Mouse (Mus musculus) CD4-positive helper T cell, adult 2 months (primary cell): ENCODE results near the gene Pde8a.
A peak's percentile ranks its signal among the peaks of the same experiment; 100 is the strongest.

Experiments used
- DNase-seq: peaks from one replicate; pipeline ENCODE4 v3.0.0-alpha.2; 2012; ENCODE audit warnings: low read depth, missing footprints, low spot score

Pde8a gene

DNA sequence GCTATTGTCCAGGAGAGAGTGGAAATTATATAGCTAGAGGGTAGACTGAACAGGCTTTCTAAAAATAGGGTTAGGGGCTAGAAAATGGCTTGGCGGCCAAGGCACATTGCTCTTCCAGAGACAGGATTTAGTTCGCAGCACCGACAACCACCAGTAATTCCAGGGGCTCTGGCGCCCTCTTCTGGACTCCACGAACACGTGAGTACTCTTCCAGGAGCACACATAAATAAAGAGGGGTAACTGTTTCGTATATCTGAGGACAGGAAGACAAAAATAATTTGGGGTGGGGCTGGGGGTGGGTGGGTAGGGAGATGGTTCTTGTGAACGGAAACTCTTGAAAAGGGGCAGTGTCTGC lies 123.0 kb downstream of the Pde8a start:
- DNase-seq, result peak; percentile 34

DNA sequence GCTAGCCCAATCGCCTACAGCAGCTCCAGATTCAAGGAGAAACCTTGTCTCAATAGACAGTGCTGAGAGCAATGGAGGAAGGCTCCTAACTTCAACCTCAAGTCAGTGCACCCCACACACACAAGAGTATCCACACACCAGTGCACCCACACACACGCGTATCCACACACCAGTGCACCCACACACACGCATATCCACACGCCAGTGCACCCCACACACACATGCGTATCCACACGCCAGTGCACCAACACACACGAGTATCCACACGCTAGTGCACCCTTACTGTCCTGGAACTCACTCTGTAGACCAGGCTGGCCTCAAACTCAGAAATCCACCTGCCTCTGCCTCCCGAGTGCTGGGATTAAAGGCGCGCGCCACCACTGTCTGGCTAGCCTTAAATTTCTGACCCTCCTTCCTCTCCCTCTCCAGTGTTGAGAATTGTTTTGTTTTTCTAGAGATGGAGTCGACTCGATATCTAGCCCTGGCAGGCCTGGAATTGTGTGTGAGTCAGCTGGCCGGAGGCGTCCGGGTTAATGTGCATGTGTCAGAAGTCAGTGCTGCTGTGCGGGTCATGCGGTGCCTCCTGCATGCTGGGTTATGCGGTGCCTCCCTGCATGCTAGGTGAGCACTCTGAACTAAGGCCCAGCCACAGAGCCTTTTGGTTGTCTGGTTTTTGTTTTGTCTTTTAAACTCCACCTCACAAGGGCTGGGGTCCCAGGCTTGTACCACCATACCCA lies 124.6 kb downstream of the Pde8a start:
- no peak for DNase-seq

DNA sequence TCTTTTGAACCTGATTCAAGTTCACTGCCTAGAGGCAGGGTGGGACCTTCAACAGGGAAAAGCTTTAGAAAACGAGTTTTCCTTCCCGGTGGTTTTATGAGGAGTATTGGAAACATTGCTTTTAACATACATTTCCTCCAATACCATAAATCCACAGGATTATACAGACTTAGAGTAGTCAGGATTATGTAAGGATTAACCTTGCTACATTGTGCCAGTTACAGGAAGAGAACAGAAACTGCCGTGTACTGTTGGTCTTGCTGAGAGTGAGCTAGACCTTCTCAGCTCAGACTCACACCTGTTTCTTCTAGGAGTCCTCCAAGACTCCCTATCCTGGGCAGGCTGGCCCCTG lies 125.1 kb downstream of the Pde8a start:
- DNase-seq, result no peak

DNA sequence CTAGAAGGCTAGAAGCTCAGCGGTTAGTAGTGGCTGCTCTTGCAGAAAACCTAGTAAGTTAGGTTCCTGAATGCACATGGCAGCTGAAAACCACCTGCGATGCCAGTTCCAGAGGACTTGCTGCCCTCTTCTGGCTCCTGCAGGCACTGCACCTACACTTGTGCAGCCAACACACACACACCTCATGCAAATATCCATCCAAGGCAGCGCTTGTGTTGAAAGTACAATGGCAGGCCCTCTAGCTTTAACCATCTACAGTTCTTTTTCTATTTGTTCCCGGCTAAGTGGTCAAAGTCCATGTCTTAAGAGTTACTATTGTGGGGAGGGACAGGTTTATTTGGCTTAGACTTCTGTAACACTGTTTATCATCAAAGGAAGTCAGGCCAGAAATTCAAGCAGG lies 126.4 kb downstream of the Pde8a start:
- DNase-seq, result peak; percentile 70

DNA sequence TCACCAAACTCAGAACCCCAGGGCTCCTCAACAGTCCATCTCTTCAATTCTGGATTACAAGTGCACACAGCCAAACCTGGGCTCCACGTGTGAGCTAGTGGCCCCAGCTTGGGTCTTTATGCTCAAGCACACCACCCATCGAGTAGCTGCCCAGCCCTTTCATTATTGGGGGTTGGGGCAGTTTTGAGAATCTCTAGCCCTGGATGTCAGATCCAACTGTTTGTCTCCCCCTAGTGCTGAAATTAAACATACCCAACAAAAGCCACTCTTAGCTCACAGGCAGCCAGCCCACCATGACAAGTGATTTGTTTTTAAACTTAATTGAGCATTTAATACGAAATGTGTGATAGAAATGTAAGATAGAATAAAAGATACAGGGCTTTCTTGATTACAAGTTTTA lies 128.2 kb downstream of the Pde8a start:
- peak; percentile 47 for DNase-seq

- DNase-seq, result no peak
These were observed 129.1 kb downstream of the Pde8a start for GRCm38 (mm10) chr7:81342356-81343094.

- peak; percentile 23 for DNase-seq
These were observed 129.9 kb downstream of the Pde8a start for GRCm38 (mm10) chr7:81343316-81343715.

DNA sequence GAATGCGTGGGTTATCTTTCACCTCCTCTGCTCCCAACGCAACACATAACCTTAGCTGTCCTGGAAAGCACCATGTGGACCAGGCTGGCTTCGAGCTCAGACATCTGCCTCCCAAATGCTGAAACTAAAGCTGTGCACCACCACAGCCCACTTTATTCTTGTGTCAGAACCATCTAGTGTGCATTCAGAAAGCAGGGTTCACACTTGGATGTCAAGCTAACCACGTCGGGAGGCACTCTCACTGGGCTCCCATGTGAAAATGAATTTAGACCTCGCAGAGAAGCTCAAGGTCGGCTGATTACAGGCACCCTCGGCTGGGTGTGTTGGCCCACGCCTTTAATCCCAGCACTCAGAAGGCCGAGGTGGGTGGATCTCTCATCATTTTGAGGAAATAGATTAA lies 130.4 kb downstream of the Pde8a start:
- peak; percentile 30 for DNase-seq

DNA sequence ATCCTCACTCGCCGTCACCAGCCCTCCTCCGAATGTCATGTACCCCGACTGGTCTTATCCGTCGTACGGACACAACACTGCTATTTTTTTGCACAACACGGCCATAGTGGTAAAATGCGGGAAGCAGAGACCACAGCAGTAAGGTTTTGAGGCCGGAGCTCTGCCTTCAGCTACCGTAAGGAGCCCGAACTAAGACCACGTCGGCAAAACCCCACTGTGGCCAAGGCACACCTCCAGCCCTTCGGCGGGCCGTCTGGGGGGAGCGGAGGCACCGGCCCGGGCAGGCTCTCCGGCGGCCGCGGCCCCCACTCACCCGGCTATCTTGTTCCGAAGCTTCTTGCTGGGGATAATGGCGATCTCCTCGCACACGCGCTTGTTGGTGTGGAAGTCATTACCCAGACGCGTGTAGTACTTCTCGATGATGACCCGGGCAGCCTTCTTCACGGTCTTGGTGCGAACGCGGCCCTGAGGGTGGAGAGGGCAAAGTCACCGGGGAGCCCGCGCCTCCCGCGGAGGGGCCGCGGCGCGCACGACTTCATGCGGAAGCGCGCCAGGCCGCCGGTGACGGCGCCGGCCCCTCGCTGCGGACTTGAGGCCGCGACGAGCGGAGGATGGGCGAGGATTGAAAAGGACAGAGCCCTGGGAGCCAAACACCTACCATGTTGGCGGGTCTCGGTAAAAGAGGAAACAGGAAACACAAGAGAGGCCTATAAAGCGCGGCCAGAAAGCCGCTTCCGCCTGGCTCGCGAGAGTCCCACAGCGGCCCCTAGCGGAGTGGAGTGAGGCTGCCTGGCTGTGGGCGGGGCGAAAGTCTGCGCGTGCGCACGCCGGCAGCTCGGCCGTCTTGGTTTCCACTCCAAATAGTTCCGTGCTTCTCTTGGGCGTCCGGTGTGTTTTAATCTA lies 131.4 kb downstream of the Pde8a start, which contains the start of gene Rps17:
Rps17 (minus strand) TSS at position 711 of the 903 bp plus-strand sequence.
- peak; percentile 97 for DNase-seq

DNA sequence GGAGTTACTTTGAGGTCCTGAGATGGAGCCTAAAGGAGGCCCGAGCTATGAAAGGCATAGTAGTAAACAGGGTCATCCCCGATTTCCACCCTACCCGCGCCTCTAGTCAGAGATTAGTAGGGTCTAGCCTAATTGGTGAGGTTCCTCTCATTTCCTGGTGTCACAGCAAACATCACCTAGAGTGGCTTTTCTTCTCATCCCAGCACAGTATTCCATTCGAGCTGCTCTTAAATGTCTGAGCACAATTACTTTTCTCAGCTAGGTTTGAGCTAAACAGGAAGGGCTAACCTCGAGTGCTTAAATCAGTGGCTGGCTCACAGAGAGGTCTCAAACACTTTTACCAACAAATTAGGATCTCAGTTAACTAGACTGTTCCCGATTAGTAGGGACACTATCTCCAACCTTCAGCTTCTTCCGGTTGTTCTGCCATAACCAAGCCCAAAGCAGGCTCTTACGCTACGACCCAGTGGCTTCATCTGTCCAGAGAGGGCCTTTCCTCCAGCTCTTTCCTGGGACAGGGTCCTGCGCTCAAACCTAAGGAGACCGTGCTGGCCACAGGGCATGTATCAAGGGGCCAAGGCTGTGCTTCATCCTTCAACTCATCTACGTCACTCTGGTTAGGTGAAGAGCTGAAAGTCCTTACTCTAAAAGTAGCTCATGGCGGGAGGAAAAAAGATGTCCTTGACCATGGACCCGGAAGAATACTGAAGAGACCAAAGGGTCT lies 132.2 kb downstream of the Pde8a start:
- DNase-seq, result no peak

DNA sequence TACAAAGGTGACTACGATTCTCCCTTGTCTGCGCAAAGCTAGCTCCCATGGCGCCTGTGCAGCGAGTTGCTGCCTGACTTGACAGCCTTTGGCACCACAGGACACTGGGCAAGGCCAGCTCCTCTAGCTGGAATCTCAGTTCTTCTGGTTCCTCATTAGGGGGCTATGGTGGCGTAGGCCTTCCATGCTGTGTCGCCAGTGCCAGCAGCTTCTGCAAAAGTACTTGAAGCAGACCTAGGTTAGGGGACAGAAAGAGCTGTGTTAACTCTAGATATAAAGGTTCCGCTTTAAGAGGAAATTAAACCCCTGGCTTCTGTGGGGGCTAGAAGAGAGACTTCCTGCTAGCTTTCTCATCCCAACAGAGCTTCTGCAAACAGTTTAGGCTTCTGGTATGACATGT lies 134.8 kb downstream of the Pde8a start:
- no peak for DNase-seq

- no peak for DNase-seq
These were observed 138.4 kb downstream of the Pde8a start for GRCm38 (mm10) chr7:81351826-81352225.

GRCm38 (mm10) chr7:81355746-81356145 lies 142.3 kb downstream of the Pde8a start:
- DNase-seq, result no peak

DNA sequence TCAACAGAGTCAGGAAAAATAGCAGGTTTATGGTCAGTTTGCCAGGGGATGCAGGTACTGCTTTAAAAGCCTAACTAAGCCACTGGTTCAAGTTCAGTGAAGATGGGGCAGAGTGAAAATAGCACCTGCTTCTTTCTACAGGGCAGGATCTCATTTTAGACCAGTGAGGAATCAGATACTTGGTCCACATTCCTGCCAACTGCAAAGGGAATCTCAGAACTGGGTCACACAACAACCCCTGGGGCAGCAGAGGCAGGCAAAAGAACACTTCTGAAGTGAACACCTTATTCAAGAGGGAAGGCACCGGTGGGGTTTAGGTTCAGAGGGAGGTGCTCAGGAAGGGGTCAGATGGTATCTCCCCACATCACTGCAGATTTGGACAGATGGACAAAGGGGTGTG lies 143.0 kb downstream of the Pde8a start:
- DNase-seq, result no peak

DNA sequence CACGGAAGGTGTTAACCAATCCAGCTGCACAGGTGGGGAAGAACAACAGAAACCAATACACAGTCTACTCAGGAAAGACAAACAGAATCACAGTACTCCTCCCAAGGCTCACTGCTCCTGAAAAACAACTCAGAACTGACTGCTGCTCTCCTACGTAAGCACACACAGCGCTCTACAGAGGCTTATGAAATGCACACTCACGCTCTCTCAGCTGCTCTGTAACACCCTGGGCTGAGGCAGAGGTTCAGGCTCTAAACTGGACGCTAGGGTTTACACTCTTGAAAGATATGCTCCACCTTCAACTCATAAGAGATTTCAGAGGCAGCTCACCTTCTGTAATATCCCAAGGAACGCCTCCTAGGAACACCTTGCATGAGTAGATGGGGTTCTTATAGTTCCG lies 143.6 kb downstream of the Pde8a start:
- no peak for DNase-seq

DNA sequence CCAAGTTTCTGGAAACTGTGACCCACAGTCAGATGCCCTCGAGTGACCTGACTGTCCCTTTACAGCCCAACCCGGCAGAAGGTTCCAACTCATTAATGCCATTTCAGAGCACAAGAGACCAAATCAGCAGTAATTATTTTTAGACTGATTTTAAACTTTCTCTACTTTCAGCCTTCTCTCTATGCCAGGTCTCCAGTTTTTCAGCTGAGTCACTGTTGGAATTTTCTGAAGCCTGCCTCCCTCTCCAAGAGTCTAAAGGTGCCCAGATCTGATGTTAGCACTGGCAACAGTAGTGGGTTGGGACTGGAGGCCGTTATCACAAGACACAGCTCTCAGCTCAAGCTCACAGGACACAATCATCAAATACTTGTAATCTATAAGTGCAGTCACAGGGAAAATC lies 154.6 kb downstream of the Pde8a start:
- no peak for DNase-seq

DNA sequence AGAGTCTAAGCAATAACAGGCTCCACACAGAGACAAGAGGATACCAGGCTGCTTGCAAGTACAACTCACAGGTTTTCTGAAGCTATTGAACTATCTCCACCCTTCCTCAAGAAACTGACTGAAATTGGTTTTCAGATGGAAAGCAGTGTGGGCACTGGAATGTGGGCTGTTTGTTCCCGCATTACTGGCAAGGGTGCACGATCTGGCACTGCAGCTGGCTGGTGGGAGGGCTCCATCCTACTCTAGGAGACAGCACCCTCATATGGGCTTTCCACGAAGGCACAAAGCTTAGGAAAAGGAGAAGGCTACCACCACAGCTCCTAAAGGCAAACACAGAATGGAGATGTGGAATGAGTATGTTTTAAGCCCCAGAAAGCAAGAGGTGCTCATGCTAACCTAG lies 156.3 kb downstream of the Pde8a start:
- no peak for DNase-seq

DNA sequence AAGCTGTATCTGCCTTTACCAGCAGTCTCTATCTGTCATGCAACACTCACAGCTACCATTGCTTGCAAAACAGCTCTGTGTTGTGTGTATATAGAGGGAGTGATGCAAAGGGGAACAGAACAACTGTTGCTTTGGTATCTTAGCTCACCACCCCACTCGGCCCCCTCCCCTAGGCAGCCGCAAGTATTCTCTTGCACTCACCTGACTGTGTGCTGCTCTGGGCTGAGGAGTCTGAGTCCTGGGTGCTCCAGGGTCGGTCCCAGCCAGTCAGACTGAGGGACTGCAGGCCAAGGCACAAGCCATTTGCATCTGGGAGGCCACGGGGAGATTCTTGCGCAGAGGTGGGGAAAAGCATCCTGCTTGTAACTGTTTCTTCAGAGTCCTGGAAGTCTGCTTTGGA lies 158.4 kb downstream of the Pde8a start:
- DNase-seq, result no peak

DNA sequence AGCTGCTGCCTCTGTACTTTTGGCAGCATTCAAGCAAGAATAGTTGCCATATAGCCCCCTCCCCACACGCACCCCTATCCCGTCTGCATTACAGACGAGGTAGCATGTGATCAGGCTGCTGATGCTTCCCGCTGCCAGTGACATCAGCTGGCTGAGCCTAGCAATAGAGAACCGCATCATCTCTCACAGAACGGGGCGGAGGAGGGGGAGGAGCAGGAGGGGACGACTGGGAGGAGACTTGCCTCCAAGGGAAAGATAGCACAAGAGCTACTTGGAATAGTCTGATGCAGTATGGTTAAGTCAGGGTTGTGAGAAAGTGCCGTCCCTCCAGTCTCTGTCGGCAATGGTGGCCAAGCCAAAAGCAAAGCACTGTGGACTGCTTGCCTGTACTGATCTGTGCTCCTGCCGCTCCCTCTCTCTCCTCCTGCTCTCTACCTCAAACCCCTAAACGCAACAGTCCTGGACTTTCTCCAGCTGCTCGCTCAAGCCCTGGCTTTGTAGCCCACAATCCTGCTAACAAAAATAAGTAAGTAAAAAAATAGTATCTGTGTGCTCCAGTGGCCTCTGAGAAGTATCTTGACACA lies 159.0 kb downstream of the Pde8a start:
- DNase-seq, result no peak

DNA sequence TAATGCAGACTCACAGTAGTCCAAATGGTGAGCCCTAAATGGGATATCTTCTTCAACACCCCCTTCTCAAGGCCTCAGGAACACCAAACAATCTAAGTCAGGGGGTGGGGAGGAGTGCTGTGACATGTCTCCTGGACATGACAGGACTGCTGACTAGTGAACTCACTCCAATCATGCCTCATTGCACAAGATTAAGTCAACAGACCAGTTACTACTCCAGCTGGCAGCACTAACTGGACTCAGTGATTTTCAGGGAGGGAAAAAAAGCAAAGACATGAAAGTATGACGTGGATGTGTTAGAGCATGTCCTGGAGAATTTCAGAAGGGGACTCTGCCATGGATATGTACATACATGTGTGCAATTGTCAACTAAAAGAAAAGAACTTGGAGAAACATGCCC lies 166.0 kb downstream of the Pde8a start:
- DNase-seq, result no peak
